Mouse (Mus musculus) hindbrain, embryonic 14.5 days (tissue): ENCODE measurements around the gene Tbx21. TPM values are rescaled to one million over a fixed set of nuclear protein-coding genes. Genes with fewer than 3 reads are reported as not detected.
A peak's percentile ranks its signal among the peaks of the same experiment; 100 is the strongest.

Experiments
- ATAC-seq: fragments of 200-750 bp; cut with Nextera tagmentation; 2 replicates; pipeline ENCODE4 v1.8.0; 2017; ENCODE audit warnings: moderate number of reproducible peaks, mild to moderate bottlenecking, moderate TSS enrichment, moderate library complexity; ENCODE audit not compliant: low FRiP score
- DNase-seq: peaks from one replicate; pipeline ENCODE4 v3.0.0-alpha.2; 2015; ENCODE audit warnings: low spot score
- H3K27ac ChIP-seq: fragments of 300-500 bp; sonication (generic); 2 replicates; pipeline ENCODE4 v1.5.1; 2014; ENCODE audit warnings: mild to moderate bottlenecking, moderate library complexity
- H3K27me3 ChIP-seq: fragments of 300-500 bp; sonication (generic); 2 replicates; pipeline ENCODE4 v1.6.1; 2014; ENCODE audit warnings: mild to moderate bottlenecking, low read length, mixed read lengths; ENCODE audit not compliant: control insufficient read depth, insufficient read depth
- H3K36me3 ChIP-seq: fragments of 300-500 bp; sonication (generic); replicated peaks from 2 replicates; pipeline ENCODE4 v1.6.1; 2014; ENCODE audit not compliant: control insufficient read depth, insufficient read depth
- H3K4me1 ChIP-seq: fragments of 300-500 bp; sonication (generic); replicated peaks from 2 replicates; pipeline ENCODE4 v1.6.1; 2014; ENCODE audit warnings: antibody characterized with exemption, low read length, mixed read lengths; ENCODE audit not compliant: control insufficient read depth, insufficient read depth
- H3K4me2 ChIP-seq: fragments of 300-500 bp; sonication (generic); replicated peaks from 2 replicates; pipeline ENCODE4 v1.6.1; 2014; ENCODE audit warnings: mild to moderate bottlenecking, moderate library complexity
- H3K4me3 ChIP-seq: fragments of 300-500 bp; sonication (generic); replicated peaks from 2 replicates; pipeline ENCODE4 v1.5.1; 2014; ENCODE audit warnings: mild to moderate bottlenecking, low read length
- H3K9ac ChIP-seq: fragments of 300-500 bp; sonication (generic); 2 replicates; pipeline ENCODE4 v1.6.1; 2014
- H3K9me3 ChIP-seq: fragments of 300-500 bp; sonication (generic); 2 replicates; pipeline ENCODE4 v1.6.1; 2016; ENCODE audit warnings: low read length; ENCODE audit not compliant: control insufficient read depth
- WGBS: fragments of 180-500 bp; shearing (Covaris S2); extraction: QIAGEN DNeasy Blood & Tissue Kit; methylation state at CpG from one replicate; pipeline ENCODE4 v1.1.7; 2014; 5-methylcytosine and 5-hydroxymethylcytosine counted together
- polyA plus RNA-seq: library from polyadenylated mRNA; unstranded; fragments of >200 nt; fragmentation: Nextera tagmentation; extraction: Ambion mirVana; gene quantifications from 2 replicates; pipeline ENCODE4 v1.2.1, GENCODE M21; 2014

Tbx21 gene
- polyA plus RNA-seq, 1 experiment from 2014 or later, result not detected

DNA sequence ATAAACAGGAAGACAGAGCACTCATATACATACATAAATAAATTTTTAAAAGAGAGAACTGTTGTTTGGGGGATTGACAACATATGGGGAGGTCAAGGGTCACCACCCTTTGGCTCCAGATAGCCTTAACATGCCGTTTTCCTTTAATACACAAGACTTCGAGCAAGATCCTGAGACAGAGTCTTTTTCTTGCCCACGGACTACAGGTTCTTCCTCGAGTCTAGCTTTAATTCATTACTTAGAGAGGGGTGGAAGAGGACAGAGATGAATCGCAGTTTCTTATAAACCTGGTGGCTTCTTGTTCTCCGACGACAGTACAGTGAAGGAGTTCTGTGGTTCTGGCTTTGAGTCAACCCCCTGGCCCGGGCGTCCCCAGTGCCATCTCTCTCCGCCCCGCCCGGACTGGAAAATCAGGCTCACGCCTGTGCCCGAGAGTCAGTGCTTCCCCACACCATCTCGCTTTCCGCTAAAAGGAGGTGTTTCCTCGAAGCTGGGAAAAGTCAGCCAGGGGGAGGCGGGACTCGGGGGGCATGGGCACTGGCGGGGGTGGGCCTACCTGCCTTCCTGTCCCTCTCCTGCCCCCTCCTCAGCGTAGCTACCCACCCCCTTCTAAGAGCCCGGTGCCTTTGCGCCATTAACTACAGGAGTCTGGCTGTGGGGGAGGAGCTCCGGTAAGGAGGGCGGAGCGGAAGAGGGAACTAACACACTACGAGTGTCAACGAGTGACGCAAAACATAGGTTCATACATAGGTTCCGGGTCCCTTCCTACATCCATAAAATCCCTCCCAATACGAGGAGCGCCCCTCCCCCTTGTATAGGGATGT lies 11.7 kb upstream of the Tbx21 start:
- ATAC-seq (peak; percentile 43; the same call in 1 of the 2 replicates), DNase-seq (peak; percentile 43)
- Histone ChIP-seq H3K9me3 (no peaks in the 10 kb centered on the region), H3K4me1 (peaks cover 11% of the 10 kb centered on the region; the same call in 1 of the 2 replicates), H3K9ac (peak overlapping the region; percentile 50), H3K4me2 (peak overlapping the region; percentile 67), H3K36me3 (no peaks in the 10 kb centered on the region), H3K27me3 (no peaks in the 10 kb centered on the region), H3K4me3 (peak overlapping the region; percentile 34), H3K27ac (no peak overlapping the region)
- WGBS, result 3% methylated on average over 32 of the region's 32 CpGs

DNA sequence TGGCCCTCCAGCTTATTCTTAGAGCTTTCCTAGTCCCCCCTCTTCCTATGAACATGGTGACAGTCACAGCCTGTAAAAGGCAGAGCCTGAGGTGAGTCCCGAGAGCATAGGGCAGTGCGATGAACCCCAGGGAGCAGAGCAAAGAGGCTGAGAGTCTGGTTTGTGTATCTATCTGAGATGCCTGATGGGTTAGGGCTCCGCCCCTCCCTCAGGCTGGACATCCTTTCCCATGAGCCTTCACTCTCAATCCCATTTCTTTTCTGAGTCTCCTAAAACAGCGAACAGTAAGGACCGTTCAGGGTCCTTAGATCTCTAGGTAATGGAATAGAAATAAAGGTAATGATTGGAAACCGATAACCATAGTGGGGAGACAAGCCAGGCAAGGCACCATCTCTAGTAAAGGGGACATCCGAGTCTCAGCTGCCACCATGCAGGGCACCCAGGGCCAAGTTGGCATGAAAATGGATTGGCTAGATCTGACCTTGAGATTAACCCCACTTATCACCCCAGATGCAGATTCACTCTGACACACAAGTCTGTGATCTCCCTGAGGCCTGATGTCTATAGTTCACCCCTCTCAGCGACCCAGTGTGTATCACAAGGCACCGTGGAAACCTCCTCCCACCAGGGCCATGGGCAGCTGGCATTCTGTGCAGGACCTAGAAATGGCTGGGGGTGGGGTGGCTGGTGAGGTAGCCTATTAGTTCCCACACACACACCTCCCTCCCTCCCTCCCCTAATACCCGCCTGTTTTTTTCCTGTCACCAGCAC lies 9.3 kb upstream of the Tbx21 start:
- WGBS, result 53% methylated on average over 10 of the region's 10 CpGs
- Histone ChIP-seq H3K36me3 (no peaks in the 10 kb centered on the region), H3K4me2 (no peak overlapping the region)

GRCm38 (mm10) chr11:97123282-97123890 lies 8.3 kb upstream of the Tbx21 start:
- H3K9ac ChIP-seq, result no peak overlapping the region
- ATAC-seq (no peak), DNase-seq (no peak)
- no peak overlapping the region for H3K27ac ChIP-seq
- H3K4me3 ChIP-seq, result no peak overlapping the region
- H3K27me3 ChIP-seq, result no peaks in the 10 kb centered on the region
- H3K36me3 ChIP-seq, result no peaks in the 10 kb centered on the region
- 15% methylated on average over 11 of the region's 11 CpGs for WGBS
- H3K4me1 ChIP-seq, result peaks cover 11% of the 10 kb centered on the region; the same call in 1 of the 2 replicates
- no peak overlapping the region for H3K4me2 ChIP-seq
- H3K9me3 ChIP-seq, result no peaks in the 10 kb centered on the region

More for the DNA sequence above, 9.3 kb upstream of the Tbx21 start:
- Histone ChIP-seq H3K27me3 (no peaks in the 10 kb centered on the region), H3K27ac (no peak overlapping the region), H3K4me3 (no peak overlapping the region), H3K9me3 (no peaks in the 10 kb centered on the region), H3K9ac (no peak overlapping the region), H3K4me1 (peaks cover 11% of the 10 kb centered on the region; the same call in 1 of the 2 replicates)
- DNase-seq, result no peak
- no peak for ATAC-seq

DNA sequence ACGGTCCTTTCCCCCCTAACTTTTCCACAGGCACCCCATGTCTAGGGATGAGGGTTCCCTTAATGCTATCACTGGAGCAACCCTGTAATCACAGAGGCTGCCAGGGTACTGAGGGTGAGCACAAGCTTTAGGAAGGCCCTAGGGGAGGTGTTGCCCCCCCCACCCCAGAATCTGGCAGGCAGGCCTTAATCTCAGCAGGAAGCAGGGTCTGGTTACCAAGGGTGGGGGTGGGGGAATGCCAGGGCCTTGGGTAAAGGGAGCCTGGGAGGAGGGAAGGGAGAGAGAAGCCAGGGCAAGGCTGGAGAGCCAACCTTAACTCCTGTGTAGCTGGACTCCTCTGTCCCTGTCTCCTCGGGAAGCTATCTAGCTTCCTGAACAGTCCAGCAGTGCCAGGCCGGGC lies 5.5 kb upstream of the Tbx21 start:
- H3K9me3 ChIP-seq, result no peaks in the 10 kb centered on the region
- 59% methylated on average over 3 of the region's 3 CpGs for WGBS
- H3K27ac ChIP-seq, result no peak overlapping the region
- H3K4me1 ChIP-seq, result no peaks in the 10 kb centered on the region
- H3K36me3 ChIP-seq, result no peaks in the 10 kb centered on the region
- DNase-seq (no peak), ATAC-seq (no peak)
- H3K27me3 ChIP-seq, result peaks cover 19% of the 10 kb centered on the region
- H3K4me2 ChIP-seq, result no peak overlapping the region
- H3K9ac ChIP-seq, result no peak overlapping the region
- no peak overlapping the region for H3K4me3 ChIP-seq

- Histone ChIP-seq H3K36me3 (no peaks in the 10 kb centered on the region), H3K9ac (no peak overlapping the region), H3K4me3 (no peak overlapping the region), H3K4me2 (no peak overlapping the region), H3K4me1 (peaks cover 3% of the 10 kb centered on the region; the same call in 1 of the 2 replicates), H3K9me3 (no peaks in the 10 kb centered on the region), H3K27ac (no peak overlapping the region), H3K27me3 (peaks cover 23% of the 10 kb centered on the region)
- WGBS, result 68% methylated on average over 10 of the region's 10 CpGs
- ATAC-seq (no peak), DNase-seq (no peak)
Measured at GRCm38 (mm10) chr11:97120221-97120620, 5.1 kb upstream of the Tbx21 start.

GRCm38 (mm10) chr11:97115797-97116196 lies 666 bp upstream of the Tbx21 start:
- DNase-seq (no peak), ATAC-seq (no peak)
- H3K4me3 ChIP-seq, result no peak overlapping the region
- no peaks in the 10 kb centered on the region for H3K9me3 ChIP-seq
- H3K27ac ChIP-seq, result no peak overlapping the region
- no peaks in the 10 kb centered on the region for H3K36me3 ChIP-seq
- peaks cover 50% of the 10 kb centered on the region for H3K27me3 ChIP-seq
- no peak overlapping the region for H3K9ac ChIP-seq
- 7% methylated on average over 11 of the region's 11 CpGs for WGBS
- no peak overlapping the region; the same call in 1 of the 2 replicates for H3K4me2 ChIP-seq
- H3K4me1 ChIP-seq, result peaks cover 16% of the 10 kb centered on the region; the same call in 1 of the 2 replicates

DNA sequence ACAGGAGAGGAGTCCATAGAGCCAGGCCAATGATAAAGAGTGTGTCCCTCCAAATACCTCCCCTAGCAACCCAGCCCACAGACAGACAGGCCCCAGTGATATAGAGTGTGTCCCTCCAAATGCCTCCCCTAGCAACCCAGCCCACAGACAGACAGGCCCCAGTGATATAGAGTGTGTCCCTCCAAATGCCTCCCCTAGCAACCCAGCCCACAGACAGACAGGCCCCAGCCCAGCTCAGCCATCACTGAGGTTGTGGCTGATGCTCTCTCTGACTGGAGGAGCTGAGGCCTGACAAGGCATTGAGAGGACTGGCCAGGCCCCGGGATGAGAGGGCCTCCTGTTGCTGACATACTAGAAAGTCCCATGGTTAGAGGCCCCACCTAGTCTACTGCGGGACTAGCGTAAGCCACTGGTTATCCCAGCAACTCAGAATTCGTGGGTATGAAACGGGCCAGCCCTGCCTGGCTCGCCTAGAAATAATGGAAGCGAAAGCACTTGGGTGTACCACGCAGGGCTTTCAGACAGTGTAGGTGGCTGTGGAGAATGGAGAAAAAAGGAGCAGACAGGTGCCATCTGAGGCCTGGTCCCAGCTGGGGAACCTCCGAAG lies 2.5 kb downstream of the Tbx21 start:
- Histone ChIP-seq H3K27ac (no peak overlapping the region), H3K4me3 (no peak overlapping the region), H3K9ac (no peak overlapping the region), H3K9me3 (no peaks in the 10 kb centered on the region), H3K4me1 (peaks cover 16% of the 10 kb centered on the region; the same call in 1 of the 2 replicates), H3K36me3 (no peaks in the 10 kb centered on the region), H3K4me2 (no peak overlapping the region), H3K27me3 (peaks cover 50% of the 10 kb centered on the region)
- ATAC-seq (no peak), DNase-seq (no peak)
- 77% methylated on average over 9 of the region's 9 CpGs for WGBS

DNA sequence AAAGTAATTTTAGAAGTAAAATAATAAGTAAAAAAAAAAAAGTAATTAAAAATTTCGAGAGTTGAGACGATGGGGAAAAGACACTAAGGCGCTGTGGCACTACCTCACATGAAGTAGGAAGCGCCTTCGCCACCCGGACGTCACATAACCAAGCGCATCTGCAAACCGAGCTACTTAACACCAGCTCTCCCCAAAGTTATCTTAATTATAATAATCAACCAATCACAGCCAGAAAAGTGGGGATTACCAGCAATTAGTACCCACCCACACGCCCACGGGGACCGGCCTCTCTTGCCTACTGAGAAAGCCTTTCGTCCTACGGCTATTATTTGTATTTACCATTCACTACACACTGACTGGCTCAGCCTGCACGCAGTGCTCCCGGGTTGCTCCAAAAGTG lies 6.2 kb downstream of the Tbx21 start:
- WGBS, result 84% methylated on average over 16 of the region's 16 CpGs
- ATAC-seq (no peak), DNase-seq (no peak)
- Histone ChIP-seq H3K4me1 (peaks cover under 1% of the 10 kb centered on the region; the same call in 1 of the 2 replicates), H3K27ac (no peak overlapping the region), H3K36me3 (no peaks in the 10 kb centered on the region), H3K4me3 (no peak overlapping the region), H3K4me2 (no peak overlapping the region), H3K9ac (no peak overlapping the region), H3K27me3 (peaks cover 14% of the 10 kb centered on the region), H3K9me3 (no peaks in the 10 kb centered on the region)

DNA sequence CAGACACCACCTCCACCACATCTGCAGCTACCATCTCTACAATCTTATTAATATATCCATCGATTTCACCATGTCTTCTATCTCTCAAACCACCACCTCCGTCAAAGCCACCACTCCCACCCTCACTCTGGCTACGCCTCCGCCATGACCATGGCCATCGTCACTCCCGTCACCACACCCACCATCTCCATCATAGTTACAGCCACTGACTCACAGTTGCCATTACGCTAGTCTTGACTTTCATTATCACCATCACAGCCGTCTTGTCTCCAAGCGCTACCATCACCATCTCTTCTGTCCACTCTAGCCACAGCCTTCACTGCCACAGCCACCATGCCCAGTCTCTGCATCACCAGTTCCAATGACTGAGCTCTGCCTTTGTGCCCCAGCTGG lies 11.0 kb downstream of the Tbx21 start:
- Histone ChIP-seq H3K4me2 (no peak overlapping the region), H3K27me3 (no peaks in the 10 kb centered on the region), H3K27ac (no peak overlapping the region), H3K4me3 (no peak overlapping the region), H3K4me1 (no peaks in the 10 kb centered on the region), H3K36me3 (no peaks in the 10 kb centered on the region), H3K9ac (no peak overlapping the region), H3K9me3 (no peaks in the 10 kb centered on the region)
- 95% methylated on average over 9 of the region's 9 CpGs for WGBS
- no peak for ATAC-seq
- DNase-seq, result no peak
